Mouse (Mus musculus) midbrain, embryonic 10.5 days (tissue): ENCODE results near the gene Glipr1. TPM values are rescaled to one million over a fixed set of nuclear protein-coding genes. Genes with fewer than 3 reads are reported as not detected.
"Not testable (repeated sequence)": the region's sequence is repeated elsewhere in the genome, so short reads cannot be mapped to it uniquely, and the experiment has no call there.

Experiments
- DNase-seq: peaks from one replicate; pipeline ENCODE4 v3.0.0-alpha.2; 2017; ENCODE audit warnings: low spot score
- H3K27ac ChIP-seq: fragments of 300-500 bp; sonication (generic); replicated peaks from 2 replicates; pipeline ENCODE4 v1.5.1; 2016; ENCODE audit warnings: mild to moderate bottlenecking
- H3K27me3 ChIP-seq: fragments of 300-500 bp; sonication (generic); 2 replicates; pipeline ENCODE4 v1.6.1; 2016; ENCODE audit warnings: low read depth, mild to moderate bottlenecking; ENCODE audit not compliant: poor library complexity, severe bottlenecking
- H3K36me3 ChIP-seq: fragments of 300-500 bp; sonication (generic); 2 replicates; pipeline ENCODE4 v1.6.1; 2016; ENCODE audit warnings: mild to moderate bottlenecking, moderate library complexity
- H3K4me1 ChIP-seq: fragments of 300-500 bp; sonication (generic); 2 replicates; pipeline ENCODE4 v1.6.1; 2016
- H3K4me3 ChIP-seq: fragments of 300-500 bp; sonication (generic); 2 replicates; pipeline ENCODE4 v1.5.1; 2016; ENCODE audit warnings: mild to moderate bottlenecking, moderate library complexity
- H3K9me3 ChIP-seq: fragments of 300-500 bp; sonication (generic); replicated peaks from 2 replicates; pipeline ENCODE4 v1.6.1; 2016; ENCODE audit warnings: mild to moderate bottlenecking
- WGBS: fragments of 180-500 bp; shearing (Covaris S2); methylation state at CpG from one replicate; pipeline ENCODE4 v1.1.7; 2016; 5-methylcytosine and 5-hydroxymethylcytosine counted together
- polyA plus RNA-seq: library from polyadenylated mRNA; unstranded; fragments of >200 nt; fragmentation: Nextera tagmentation; extraction: Ambion mirVana; gene quantifications from 2 replicates; pipeline ENCODE4 v1.2.1, GENCODE M21; 2016

The Glipr1 gene
- 0.77 and 1.2 TPM in 2 replicates for polyA plus RNA-seq

GRCm38 (mm10) chr10:112002544-112003215, at the start of gene Glipr1:
Gene Glipr1, minus strand, starts transcription at chr10:112002631.
- Histone ChIP-seq H3K9me3 (no peaks in the 10 kb centered on the region), H3K27ac (no peak within 1 kb of the TSS), H3K4me1 (no peaks in the 10 kb centered on the region), H3K4me3 (no peak within 1 kb of the TSS), H3K27me3 (no peaks in the 10 kb centered on the region), H3K36me3 (no peaks in the 10 kb centered on the region)
- WGBS = 79% methylated on average over 9 of the region's 9 CpGs
- no peak for DNase-seq

- peak; percentile 17 for DNase-seq
- WGBS = 78% methylated on average over 2 of the region's 2 CpGs
Measured at GRCm38 (mm10) chr10:112051956-112052355, 49.5 kb upstream of the Glipr1 start.

GRCm38 (mm10) chr10:112051220-112051619, 48.8 kb upstream of the Glipr1 start:
- H3K27me3 ChIP-seq = no peaks in the 10 kb centered on the region
- H3K36me3 ChIP-seq = no peaks in the 10 kb centered on the region
- no peak overlapping the region for H3K27ac ChIP-seq
- no peaks in the 10 kb centered on the region for H3K9me3 ChIP-seq
- DNase-seq = no peak
- no peaks in the 10 kb centered on the region for H3K4me1 ChIP-seq
- no peak overlapping the region for H3K4me3 ChIP-seq

More at GRCm38 (mm10) chr10:112051956-112052355, 49.5 kb upstream of the Glipr1 start:
- H3K4me3 ChIP-seq, H3K36me3 ChIP-seq, H3K27me3 ChIP-seq, H3K27ac ChIP-seq, H3K9me3 ChIP-seq, H3K4me1 ChIP-seq: not testable (repeated sequence)

GRCm38 (mm10) chr10:112044283-112044682, 41.9 kb upstream of the Glipr1 start:
- 66% methylated on average over 14 of the region's 14 CpGs for WGBS
- not testable (repeated sequence) for H3K36me3 ChIP-seq, H3K27me3 ChIP-seq, H3K9me3 ChIP-seq, H3K4me3 ChIP-seq, H3K27ac ChIP-seq, H3K4me1 ChIP-seq, DNase-seq

- 82% methylated on average over 9 of the region's 9 CpGs for WGBS
- H3K4me3 ChIP-seq, H3K27me3 ChIP-seq, H3K36me3 ChIP-seq, H3K4me1 ChIP-seq, H3K9me3 ChIP-seq, H3K27ac ChIP-seq, DNase-seq: not testable (repeated sequence)
Measured at GRCm38 (mm10) chr10:112043523-112043922, 41.1 kb upstream of the Glipr1 start.

- DNase-seq, H3K9me3 ChIP-seq, H3K36me3 ChIP-seq, H3K4me1 ChIP-seq, H3K27me3 ChIP-seq, H3K4me3 ChIP-seq, H3K27ac ChIP-seq: not testable (repeated sequence)
- 84% methylated on average over 3 of the region's 3 CpGs for WGBS
Measured at GRCm38 (mm10) chr10:112028689-112029088, 26.3 kb upstream of the Glipr1 start.

GRCm38 (mm10) chr10:112023585-112023984, 21.2 kb upstream of the Glipr1 start:
- WGBS = 76% methylated on average over 2 of the region's 2 CpGs
- Histone ChIP-seq H3K27me3 (no peaks in the 10 kb centered on the region), H3K4me1 (no peaks in the 10 kb centered on the region)

GRCm38 (mm10) chr10:112009511-112009910, 7.1 kb upstream of the Glipr1 start:
- not testable (repeated sequence) for H3K36me3 ChIP-seq, H3K27me3 ChIP-seq, H3K4me3 ChIP-seq, H3K27ac ChIP-seq, H3K4me1 ChIP-seq, H3K9me3 ChIP-seq, DNase-seq
- 88% methylated on average over 1 of the region's 1 CpGs for WGBS

More at GRCm38 (mm10) chr10:112023585-112023984, 21.2 kb upstream of the Glipr1 start:
- no peak overlapping the region for H3K4me3 ChIP-seq
- H3K27ac ChIP-seq = no peak overlapping the region
- no peaks in the 10 kb centered on the region for H3K36me3 ChIP-seq
- H3K9me3 ChIP-seq = no peaks in the 10 kb centered on the region
- no peak for DNase-seq

GRCm38 (mm10) chr10:112001756-112002520, 493 bp downstream of the Glipr1 start:
- no peak overlapping the region for H3K27ac ChIP-seq
- no peaks in the 10 kb centered on the region for H3K36me3 ChIP-seq
- H3K4me3 ChIP-seq = no peak overlapping the region
- no peaks in the 10 kb centered on the region for H3K4me1 ChIP-seq
- DNase-seq = no peak
- 88% methylated on average over 9 of the region's 9 CpGs for WGBS
- no peaks in the 10 kb centered on the region for H3K9me3 ChIP-seq
- H3K27me3 ChIP-seq = no peaks in the 10 kb centered on the region

- DNase-seq = no peak
- no peaks in the 10 kb centered on the region for H3K36me3 ChIP-seq
- WGBS = 92% methylated on average over 2 of the region's 2 CpGs
Measured at GRCm38 (mm10) chr10:112001350-112001749, 1.1 kb downstream of the Glipr1 start.

GRCm38 (mm10) chr10:112000568-112000967, 1.9 kb downstream of the Glipr1 start:
- Histone ChIP-seq H3K36me3 (no peaks in the 10 kb centered on the region), H3K27me3 (no peaks in the 10 kb centered on the region), H3K4me1 (no peaks in the 10 kb centered on the region), H3K4me3 (no peak overlapping the region), H3K9me3 (no peaks in the 10 kb centered on the region), H3K27ac (no peak overlapping the region)
- whole genome bisulfite sequencing = 88% methylated on average over 5 of the region's 5 CpGs
- DNase-seq = no peak

More at GRCm38 (mm10) chr10:112001350-112001749, 1.1 kb downstream of the Glipr1 start:
- Histone ChIP-seq H3K4me3 (no peak overlapping the region), H3K4me1 (no peaks in the 10 kb centered on the region), H3K27ac (no peak overlapping the region), H3K9me3 (no peaks in the 10 kb centered on the region), H3K27me3 (no peaks in the 10 kb centered on the region)

- DNase-seq = no peak
- Histone ChIP-seq H3K4me1 (no peaks in the 10 kb centered on the region), H3K27ac (no peak overlapping the region), H3K36me3 (no peaks in the 10 kb centered on the region), H3K27me3 (no peaks in the 10 kb centered on the region), H3K9me3 (no peaks in the 10 kb centered on the region), H3K4me3 (no peak overlapping the region)
- 64% methylated on average over 3 of the region's 3 CpGs for WGBS
Measured at GRCm38 (mm10) chr10:111999765-112000164, 2.7 kb downstream of the Glipr1 start.

- Histone ChIP-seq H3K9me3 (no peaks in the 10 kb centered on the region), H3K4me3 (no peak overlapping the region), H3K36me3 (no peaks in the 10 kb centered on the region), H3K27ac (no peak overlapping the region), H3K4me1 (no peaks in the 10 kb centered on the region), H3K27me3 (no peaks in the 10 kb centered on the region)
- no peak for DNase-seq
Measured at GRCm38 (mm10) chr10:111997671-111998070, 4.8 kb downstream of the Glipr1 start.
